Mouse (Mus musculus): ENCODE data around the gene Il17f. TPM values are rescaled to one million over a fixed set of nuclear protein-coding genes. Genes with fewer than 3 reads are reported as not detected.

Il17f gene
- polyA plus RNA-seq, 1 experiment from 2014 or later: not detected

DNA sequence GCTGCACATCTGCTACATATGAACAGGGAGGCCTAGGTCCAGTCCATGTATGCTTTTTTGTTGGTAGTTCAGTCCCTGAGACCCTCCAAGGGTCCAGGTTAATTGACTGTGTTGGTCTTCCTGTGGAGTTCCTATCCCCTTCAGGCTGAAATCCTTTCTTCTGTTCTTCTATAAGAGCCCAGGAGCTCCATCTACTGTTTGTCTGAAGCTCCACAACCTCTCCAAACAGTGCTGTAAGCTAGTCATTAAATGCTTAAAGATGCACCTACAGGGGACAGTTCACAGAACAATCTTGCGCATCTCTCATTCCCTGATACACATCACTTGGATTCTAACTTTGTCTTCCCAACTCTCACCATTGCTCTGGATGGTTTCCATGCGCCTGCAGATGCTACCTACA is 51.9 kb downstream of the Il17f start:
- Histone ChIP-seq H3K4me3 (ENCODE audit: low read depth, low read length) (no peak overlapping the region), H3K27me3 (ENCODE audit: insufficient read depth, low read length) (no peaks in the 10 kb centered on the region), H3K4me2 (ENCODE audit: low read depth, low read length) (no peak overlapping the region), H3K9me3 (ENCODE audit: low read length) (no peaks in the 10 kb centered on the region), H3K4me1 (ENCODE audit: insufficient read depth) (no peaks in the 10 kb centered on the region), H3K9ac (replicated peaks) (no peak overlapping the region), H3K27ac (ENCODE audit: low read depth) (no peak overlapping the region), H3K36me3 (replicated peaks; ENCODE audit: insufficient read depth, low read length) (no peaks in the 10 kb centered on the region)
- TF ChIP-seq CTCF (IDR thresholded peaks at IDR 0.05; ENCODE audit: low read depth) (no peak), EP300 (IDR thresholded peaks at IDR 0.05; ENCODE audit: low read depth) (no peak)
- WGBS (ENCODE audit: insufficient replicate concordance): 75% methylated on average over 2 of the region's 2 CpGs
- DNase-seq (no peak), ATAC-seq (no peak)

- 67% methylated on average over 4 of the region's 4 CpGs for WGBS (ENCODE audit: insufficient replicate concordance)
- ATAC-seq (no peak), DNase-seq (no peak)
- H3K9ac ChIP-seq (replicated peaks): no peak overlapping the region
- no peaks in the 10 kb centered on the region for H3K27me3 ChIP-seq (ENCODE audit: insufficient read depth, low read length)
- no peak overlapping the region for H3K4me3 ChIP-seq (ENCODE audit: low read depth, low read length)
- no peaks in the 10 kb centered on the region for H3K36me3 ChIP-seq (replicated peaks; ENCODE audit: insufficient read depth, low read length)
- H3K4me2 ChIP-seq (ENCODE audit: low read depth, low read length): no peak overlapping the region
- H3K9me3 ChIP-seq (ENCODE audit: low read length): no peaks in the 10 kb centered on the region
- no peaks in the 10 kb centered on the region for H3K4me1 ChIP-seq (ENCODE audit: insufficient read depth)
- TF ChIP-seq EP300 (IDR thresholded peaks at IDR 0.05; ENCODE audit: low read depth) (no peak), CTCF (IDR thresholded peaks at IDR 0.05; ENCODE audit: low read depth) (no peak)
- H3K27ac ChIP-seq (ENCODE audit: low read depth): no peak overlapping the region
Observed at GRCm38 (mm10) chr1:20736572-20736971, 53.8 kb downstream of the Il17f start.

DNA sequence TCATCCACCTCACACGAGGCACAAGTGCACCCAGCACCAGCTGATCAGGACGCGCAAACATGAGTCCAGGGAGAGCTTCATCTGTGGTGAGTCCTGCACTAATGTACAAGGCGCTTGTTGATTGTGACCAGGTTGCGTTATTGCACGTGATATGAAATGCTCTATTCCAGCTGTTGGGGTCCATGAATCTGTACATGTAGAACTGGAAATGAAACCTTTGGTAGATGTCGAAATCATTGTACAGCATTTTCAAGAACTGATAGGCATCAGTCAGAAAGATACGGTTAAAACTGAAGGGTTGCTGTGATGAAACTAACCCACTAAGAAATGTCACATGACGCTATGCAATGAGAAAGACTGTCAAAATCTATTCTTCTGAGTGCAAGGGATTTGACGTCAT is 59.5 kb downstream of the Il17f start, which contains the start of gene Il17a:
Il17a (plus strand) TSS at position 3 of the 400 bp plus-strand sequence.
- no peak within 1 kb of the TSS for H3K4me3 ChIP-seq (ENCODE audit: low read depth, low read length)
- ATAC-seq: no peak
- H3K9ac ChIP-seq (replicated peaks): no peak within 1 kb of the TSS
- no peaks in the 10 kb centered on the region for H3K4me1 ChIP-seq (ENCODE audit: insufficient read depth)
- H3K36me3 ChIP-seq (replicated peaks; ENCODE audit: insufficient read depth, low read length): no peaks in the 10 kb centered on the region
- no peak for DNase-seq
- no peaks in the 10 kb centered on the region for H3K9me3 ChIP-seq (ENCODE audit: low read length)
- H3K4me2 ChIP-seq (ENCODE audit: low read depth, low read length): no peak within 1 kb of the TSS
- TF ChIP-seq EP300 (IDR thresholded peaks at IDR 0.05; ENCODE audit: low read depth): no peak
- no peak for TF ChIP-seq CTCF (IDR thresholded peaks at IDR 0.05; ENCODE audit: low read depth)
- no peaks in the 10 kb centered on the region for H3K27me3 ChIP-seq (ENCODE audit: insufficient read depth, low read length)
- H3K27ac ChIP-seq (ENCODE audit: low read depth): no peak within 1 kb of the TSS
- WGBS (ENCODE audit: insufficient replicate concordance): 75% methylated on average over 10 of the region's 10 CpGs

Other genes with a start within 250 kb of the Il17f start
- gene Pkhd1, start 172.6 kb downstream of the Il17f start, polyA plus RNA-seq (2015; fragmentation: Nextera tagmentation; extraction: Ambion mirVana): 0.54 and 0.58 TPM in 2 replicates
- gene Il17a, start 59.7 kb downstream of the Il17f start, polyA plus RNA-seq (2015; fragmentation: Nextera tagmentation; extraction: Ambion mirVana): not detected in 2 replicates
- gene Mcm3, start 29.7 kb upstream of the Il17f start, polyA plus RNA-seq (2015; fragmentation: Nextera tagmentation; extraction: Ambion mirVana): 46.9 and 55.3 TPM in 2 replicates
- 0.18 and 0.21 TPM in 2 replicates for gene Paqr8, start 100.0 kb upstream of the Il17f start, polyA plus RNA-seq (2015; fragmentation: Nextera tagmentation; extraction: Ambion mirVana)
- 0.34 and 0.39 TPM in 2 replicates for gene Efhc1, start 161.0 kb upstream of the Il17f start, polyA plus RNA-seq (2015; fragmentation: Nextera tagmentation; extraction: Ambion mirVana)